Mouse (Mus musculus) forebrain, embryonic 11.5 days (tissue): ENCODE measurements around the gene Dnmt3a. TPM values are rescaled to one million over a fixed set of nuclear protein-coding genes. Genes with fewer than 3 reads are reported as not detected.

Experiments used
- ATAC-seq: fragments of 200-750 bp; cut with Nextera tagmentation; replicated peaks from 2 replicates; pipeline ENCODE4 v1.8.0; 2017; ENCODE audit warnings: moderate TSS enrichment; ENCODE audit not compliant: low FRiP score
- DNase-seq: peaks from one replicate; pipeline ENCODE4 v3.0.0-alpha.2; 2017; ENCODE audit warnings: low spot score
- H3K27ac ChIP-seq: fragments of 300-500 bp; sonication (generic); 2 replicates; pipeline ENCODE4 v1.5.1; 2014; ENCODE audit warnings: low read depth, low read length
- H3K27me3 ChIP-seq: fragments of 300-500 bp; sonication (generic); 2 replicates; pipeline ENCODE4 v1.6.1; 2014; ENCODE audit warnings: mild to moderate bottlenecking, low read length, mixed read lengths; ENCODE audit not compliant: control insufficient read depth, insufficient read depth
- H3K36me3 ChIP-seq: fragments of 300-500 bp; sonication (generic); 2 replicates; pipeline ENCODE4 v1.6.1; 2014; ENCODE audit warnings: mild to moderate bottlenecking, low read length, moderate library complexity, mixed read lengths; ENCODE audit not compliant: control insufficient read depth, insufficient read depth
- H3K4me1 ChIP-seq: fragments of 300-500 bp; sonication (generic); replicated peaks from 2 replicates; pipeline ENCODE4 v1.6.1; 2014; ENCODE audit warnings: low read length, mixed read lengths; ENCODE audit not compliant: control insufficient read depth, insufficient read depth
- H3K4me2 ChIP-seq: fragments of 300-500 bp; sonication (generic); 2 replicates; pipeline ENCODE4 v1.6.1; 2014; ENCODE audit warnings: low read depth, mild to moderate bottlenecking, low read length, moderate library complexity, mixed read lengths; ENCODE audit not compliant: severe bottlenecking
- H3K4me3 ChIP-seq: fragments of 300-500 bp; sonication (generic); 2 replicates; pipeline ENCODE4 v1.5.1; 2014; ENCODE audit warnings: low read depth, low read length
- H3K9ac ChIP-seq: fragments of 300-500 bp; sonication (generic); 2 replicates; pipeline ENCODE4 v1.6.1; 2014; ENCODE audit warnings: low read length
- H3K9me3 ChIP-seq: fragments of 300-500 bp; sonication (generic); 2 replicates; pipeline ENCODE4 v1.6.1; 2016; ENCODE audit warnings: low read length, mixed read lengths; ENCODE audit not compliant: control insufficient read depth
- WGBS: fragments of 180-500 bp; shearing (Covaris S2); extraction: QIAGEN DNeasy Blood & Tissue Kit; methylation state at CpG from one replicate; pipeline ENCODE4 v1.1.7; 2014; 5-methylcytosine and 5-hydroxymethylcytosine counted together
- polyA plus RNA-seq: library from polyadenylated mRNA; unstranded; fragments of >200 nt; fragmentation: Nextera tagmentation; extraction: Ambion mirVana; gene quantifications from 2 replicates; pipeline ENCODE4 v1.2.1, GENCODE M21; 2014

Gene Dnmt3a
- polyA plus RNA-seq = 102 and 104 TPM in 2 replicates

DNA sequence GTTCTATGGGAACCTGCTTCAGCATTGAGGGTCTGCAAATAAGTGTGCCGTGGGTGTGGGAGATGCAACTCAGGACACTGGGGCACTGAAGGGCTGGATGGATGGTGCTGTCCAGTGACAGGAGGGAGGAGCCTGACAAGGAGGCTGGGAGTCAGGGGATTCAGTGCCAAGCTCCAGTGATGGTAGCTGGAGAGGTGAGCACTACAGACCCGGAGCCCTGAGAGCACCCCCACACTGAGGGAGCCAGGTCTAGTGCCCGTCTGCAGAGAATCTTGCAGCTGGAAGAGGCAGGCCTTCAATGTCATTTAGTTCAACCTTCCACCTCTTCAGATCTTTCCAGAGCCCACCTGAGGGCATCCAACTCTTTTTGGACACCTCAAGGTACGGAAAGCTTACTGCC, at the start of gene Dnmt3a:
TSS of gene Dnmt3a (plus strand) at position 156 of the 400 bp plus-strand sequence.
- no peaks in the 10 kb centered on the region for H3K9me3 ChIP-seq
- H3K4me2 ChIP-seq = peak within 1 kb of the TSS; percentile 79
- no peaks in the 10 kb centered on the region for H3K36me3 ChIP-seq
- 20% methylated on average over 4 of the region's 4 CpGs for WGBS
- peaks cover 4% of the 10 kb centered on the region; the same call in 1 of the 2 replicates for H3K27me3 ChIP-seq
- H3K4me1 ChIP-seq = peaks cover 16% of the 10 kb centered on the region
- no peak for DNase-seq
- H3K9ac ChIP-seq = peak within 1 kb of the TSS; percentile 83
- peak within 1 kb of the TSS; percentile 50; the same call in 1 of the 2 replicates for H3K27ac ChIP-seq
- H3K4me3 ChIP-seq = peak within 1 kb of the TSS; percentile 89
- ATAC-seq = 0 out of 2 replicates have a peak, but pooled peaks have one; percentile 3

DNA sequence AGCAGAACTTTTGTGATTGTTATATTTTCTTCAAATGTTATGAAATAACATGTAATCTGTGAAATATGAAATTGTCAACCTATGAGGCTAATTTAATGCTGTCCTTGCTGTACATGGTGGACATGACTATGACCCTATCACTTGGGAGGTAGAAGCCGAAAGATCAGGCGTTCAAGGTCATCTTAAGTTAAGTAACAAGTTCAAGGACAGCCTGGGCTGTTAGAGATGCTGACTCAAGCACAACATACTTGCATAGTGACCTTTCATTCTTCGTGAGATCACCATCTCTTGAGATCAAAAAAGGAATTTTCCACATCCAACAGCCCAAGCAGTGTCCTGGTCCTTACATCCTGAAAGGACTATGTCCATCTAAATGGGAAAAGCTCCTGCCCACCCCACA, 49.6 kb upstream of the Dnmt3a start:
- Histone ChIP-seq H3K4me2 (no peak overlapping the region), H3K9ac (no peak overlapping the region), H3K4me3 (no peak overlapping the region), H3K36me3 (no peaks in the 10 kb centered on the region), H3K27ac (no peak overlapping the region), H3K4me1 (no peaks in the 10 kb centered on the region), H3K27me3 (no peaks in the 10 kb centered on the region), H3K9me3 (no peaks in the 10 kb centered on the region)
- ATAC-seq (no peak), DNase-seq (no peak)
- WGBS = 95% methylated on average over 3 of the region's 3 CpGs

GRCm38 (mm10) chr12:3758127-3758526, 47.7 kb upstream of the Dnmt3a start:
- H3K9ac ChIP-seq = no peak overlapping the region
- H3K4me2 ChIP-seq = no peak overlapping the region
- H3K9me3 ChIP-seq = no peaks in the 10 kb centered on the region
- H3K27ac ChIP-seq = no peak overlapping the region
- 74% methylated on average over 3 of the region's 3 CpGs for WGBS
- H3K27me3 ChIP-seq = no peaks in the 10 kb centered on the region
- H3K4me3 ChIP-seq = no peak overlapping the region
- H3K4me1 ChIP-seq = no peaks in the 10 kb centered on the region
- ATAC-seq = no peak
- H3K36me3 ChIP-seq = no peaks in the 10 kb centered on the region
- DNase-seq = no peak

- Histone ChIP-seq H3K27ac (no peak overlapping the region), H3K4me1 (no peaks in the 10 kb centered on the region), H3K9ac (no peak overlapping the region), H3K27me3 (no peaks in the 10 kb centered on the region), H3K4me3 (no peak overlapping the region), H3K36me3 (no peaks in the 10 kb centered on the region), H3K9me3 (no peaks in the 10 kb centered on the region), H3K4me2 (no peak overlapping the region)
- WGBS = 69% methylated on average over 4 of the region's 4 CpGs
- DNase-seq (no peak), ATAC-seq (no peak)
These were observed 46.4 kb upstream of the Dnmt3a start for GRCm38 (mm10) chr12:3759419-3759818.

GRCm38 (mm10) chr12:3760876-3761590, 44.8 kb upstream of the Dnmt3a start:
- H3K4me2 ChIP-seq = no peak overlapping the region
- H3K27ac ChIP-seq = no peak overlapping the region
- no peaks in the 10 kb centered on the region for H3K4me1 ChIP-seq
- H3K4me3 ChIP-seq = no peak overlapping the region
- H3K9ac ChIP-seq = no peak overlapping the region
- H3K36me3 ChIP-seq = no peaks in the 10 kb centered on the region
- no peaks in the 10 kb centered on the region for H3K9me3 ChIP-seq
- H3K27me3 ChIP-seq = no peaks in the 10 kb centered on the region
- 84% methylated on average over 4 of the region's 4 CpGs for WGBS
- DNase-seq (no peak), ATAC-seq (no peak)

DNA sequence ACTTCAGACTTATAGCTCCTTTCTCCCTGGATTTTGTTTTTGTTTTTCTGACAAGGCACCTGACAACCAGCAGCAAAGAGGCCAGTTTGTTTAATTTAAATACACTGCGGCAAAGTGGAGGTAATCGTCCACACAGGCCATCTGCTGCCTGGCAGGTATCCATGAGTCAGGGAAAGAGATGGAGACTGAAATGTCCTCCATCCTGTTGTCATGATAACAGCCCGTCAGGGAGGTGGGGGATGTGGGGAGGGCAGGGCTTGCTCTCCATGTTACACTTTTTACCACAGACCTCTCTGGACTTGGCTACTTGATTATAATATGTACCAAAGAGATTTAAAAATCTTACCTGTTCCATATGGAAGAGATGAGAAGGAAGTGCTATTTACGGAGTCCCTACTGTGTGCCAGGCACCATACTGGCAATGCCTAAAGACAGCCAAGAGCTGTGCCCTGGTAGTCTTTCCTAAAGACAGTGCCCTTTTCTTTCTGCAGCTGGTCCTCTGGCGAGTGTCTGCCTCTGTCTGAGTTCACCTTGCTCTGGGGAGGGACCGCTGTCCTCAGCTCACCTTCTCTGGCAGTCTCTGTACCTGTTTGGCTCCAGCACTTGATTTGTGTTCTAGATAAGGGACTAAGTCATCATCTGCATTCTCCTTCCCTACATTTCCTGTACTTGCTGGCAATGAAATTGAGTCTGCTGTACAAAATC, 44.1 kb upstream of the Dnmt3a start:
- no peak overlapping the region for H3K9ac ChIP-seq
- WGBS = 85% methylated on average over 6 of the region's 6 CpGs
- H3K36me3 ChIP-seq = no peaks in the 10 kb centered on the region
- H3K4me1 ChIP-seq = no peaks in the 10 kb centered on the region
- H3K4me2 ChIP-seq = no peak overlapping the region
- H3K4me3 ChIP-seq = no peak overlapping the region
- no peak for DNase-seq
- no peaks in the 10 kb centered on the region for H3K9me3 ChIP-seq
- no peaks in the 10 kb centered on the region for H3K27me3 ChIP-seq
- ATAC-seq = no peak
- no peak overlapping the region for H3K27ac ChIP-seq

DNA sequence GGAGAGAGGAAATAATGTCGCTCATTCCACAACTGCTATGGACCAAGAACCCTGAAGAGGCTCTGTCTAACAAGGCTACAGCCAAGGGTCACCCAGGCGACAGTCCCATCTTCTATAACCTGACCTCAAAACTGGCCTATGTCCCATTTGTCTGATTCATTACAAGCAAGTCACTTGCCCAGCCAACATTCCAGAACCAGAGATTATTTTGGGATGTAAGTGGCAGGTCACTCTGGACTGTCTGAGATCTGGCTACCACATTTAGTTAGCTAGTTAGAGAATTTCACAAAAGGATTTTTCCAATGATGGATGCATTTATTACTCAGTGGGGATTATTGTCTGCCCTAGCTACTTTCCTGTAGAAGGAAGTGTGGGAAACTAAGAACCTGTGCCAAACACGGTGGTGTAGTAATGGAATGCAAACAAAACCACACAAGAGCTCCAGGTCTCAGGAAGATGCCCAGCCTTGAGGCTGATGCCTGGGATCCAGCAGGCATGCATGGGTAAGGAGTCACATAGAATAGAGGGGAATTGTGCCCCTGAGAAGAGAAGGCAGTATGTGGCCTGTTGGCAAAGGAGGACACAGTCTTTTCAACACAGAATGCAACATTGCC, 41.5 kb upstream of the Dnmt3a start:
- no peaks in the 10 kb centered on the region for H3K36me3 ChIP-seq
- no peak overlapping the region for H3K9ac ChIP-seq
- H3K9me3 ChIP-seq = no peaks in the 10 kb centered on the region
- ATAC-seq = no peak
- 84% methylated on average over 3 of the region's 3 CpGs for WGBS
- no peak for DNase-seq
- H3K27ac ChIP-seq = no peak overlapping the region
- H3K4me3 ChIP-seq = no peak overlapping the region
- no peaks in the 10 kb centered on the region for H3K27me3 ChIP-seq
- no peak overlapping the region for H3K4me2 ChIP-seq
- no peaks in the 10 kb centered on the region for H3K4me1 ChIP-seq

DNA sequence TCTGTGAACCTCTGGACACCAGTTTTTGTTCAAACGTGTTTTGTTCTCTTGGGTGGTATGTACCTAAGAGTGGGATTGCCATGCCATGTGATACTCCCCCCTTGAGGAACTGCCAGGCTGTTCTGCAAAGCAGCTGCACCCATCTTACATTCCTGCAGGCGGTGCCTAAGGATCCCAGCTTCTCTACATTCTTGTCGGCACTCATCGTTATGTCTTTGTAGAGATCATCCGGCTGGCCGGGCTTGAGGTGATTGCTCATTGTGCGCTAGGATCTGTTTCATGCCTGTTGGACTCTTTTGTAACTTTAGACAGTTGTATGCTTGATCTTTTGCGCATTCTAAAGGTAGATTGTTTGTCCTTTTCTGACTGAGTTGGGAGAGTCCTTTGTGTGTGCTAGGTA, 38.4 kb upstream of the Dnmt3a start:
- H3K4me3 ChIP-seq = no peak overlapping the region
- no peak overlapping the region for H3K4me2 ChIP-seq
- no peak overlapping the region for H3K27ac ChIP-seq
- H3K27me3 ChIP-seq = no peaks in the 10 kb centered on the region
- ATAC-seq (no peak), DNase-seq (no peak)
- H3K4me1 ChIP-seq = no peaks in the 10 kb centered on the region
- WGBS = 49% methylated on average over 8 of the region's 8 CpGs
- no peaks in the 10 kb centered on the region for H3K36me3 ChIP-seq
- H3K9ac ChIP-seq = no peak overlapping the region
- H3K9me3 ChIP-seq = no peaks in the 10 kb centered on the region
